Mouse (Mus musculus) heart, adult 18-20 months (tissue): ENCODE measurements around the gene Iqsec3. TPM values are rescaled to one million over a fixed set of nuclear protein-coding genes. Genes with fewer than 3 reads are reported as not detected.

Experiments
- DNase-seq, 2 experiments: peaks; one replicate each; pipeline ENCODE4 v3.0.0; 2021 to 2022; ENCODE audit warnings: mixed read lengths in 1 of 2
- total RNA-seq, 2 experiments: library from RNA; stranded (reverse); gene quantifications; 2 replicates each; pipeline ENCODE4 v1.2.3; 2021

Gene Iqsec3
- total RNA-seq, 2 experiments from 2014 or later: 0.41 to 0.62 TPM

GRCm38 (mm10) chr6:121363956-121364355 lies 109.5 kb downstream of the Iqsec3 start:
- no peak for DNase-seq

- DNase-seq: no peak
Observed at GRCm38 (mm10) chr6:121363061-121363460, 110.4 kb downstream of the Iqsec3 start.

DNA sequence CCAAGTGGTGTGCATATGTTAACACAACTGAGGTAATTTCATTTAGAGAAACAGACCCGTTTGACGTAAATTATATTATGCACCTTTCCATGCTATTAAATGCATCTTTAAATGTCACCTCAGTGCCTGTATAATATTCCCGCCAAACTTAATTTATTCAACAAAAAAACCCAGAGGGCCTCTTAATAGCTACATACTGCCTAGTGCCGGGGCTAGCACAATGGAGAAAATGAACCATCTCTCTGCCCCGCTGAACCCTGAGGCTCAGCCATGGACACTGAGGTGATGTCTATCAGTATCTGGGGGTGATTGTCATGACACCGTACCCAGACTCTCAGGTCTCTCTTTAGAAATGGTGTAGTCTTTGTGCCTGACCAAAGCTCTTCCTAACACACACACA lies 116.2 kb downstream of the Iqsec3 start:
- DNase-seq: no peak

DNA sequence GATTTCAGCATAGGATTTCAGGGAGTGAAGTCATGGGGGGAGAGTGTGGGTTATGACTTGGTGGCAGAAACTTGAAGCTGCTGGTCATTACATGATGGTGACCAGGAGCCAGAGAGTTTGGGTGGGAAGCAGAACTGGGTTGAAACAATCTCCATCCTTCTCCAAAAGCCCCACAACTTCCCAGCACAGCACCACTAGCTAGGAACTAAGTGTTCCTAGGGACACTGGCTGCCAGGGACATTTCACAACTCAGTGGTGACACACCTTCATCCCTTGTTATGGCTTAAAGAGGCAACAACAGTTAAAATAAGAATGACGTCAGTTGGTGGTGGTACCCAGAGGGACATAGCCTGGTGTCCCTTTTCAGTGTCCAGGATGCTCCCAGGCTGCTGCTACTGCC lies 117.4 kb downstream of the Iqsec3 start:
- DNase-seq: peak in 1 of 2 experiments; percentile 67

DNA sequence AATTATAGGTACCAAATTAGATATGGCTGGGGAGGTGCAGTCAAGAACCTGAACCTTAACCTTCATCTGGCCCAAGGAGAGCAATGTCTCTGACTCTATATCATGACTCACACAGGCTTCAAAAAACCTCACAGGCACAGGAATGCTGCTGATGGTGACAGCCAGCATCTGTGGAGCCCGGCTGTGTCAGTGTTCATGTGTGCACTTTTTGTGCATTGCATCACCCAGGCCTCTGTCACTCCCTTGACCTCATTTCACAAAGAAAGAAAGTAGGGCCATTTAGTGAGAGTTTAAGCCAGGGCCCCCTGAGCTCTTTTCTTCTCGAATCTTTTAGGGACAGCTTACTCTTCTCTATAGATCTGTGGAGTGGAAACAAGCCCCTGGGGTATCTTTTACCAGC lies 121.2 kb downstream of the Iqsec3 start:
- peak in 1 of 2 experiments; percentile 46 for DNase-seq

- no peak for DNase-seq
Observed at GRCm38 (mm10) chr6:121346428-121346827, 127.0 kb downstream of the Iqsec3 start.

GRCm38 (mm10) chr6:121344329-121344728 lies 129.1 kb downstream of the Iqsec3 start:
- no peak for DNase-seq

DNA sequence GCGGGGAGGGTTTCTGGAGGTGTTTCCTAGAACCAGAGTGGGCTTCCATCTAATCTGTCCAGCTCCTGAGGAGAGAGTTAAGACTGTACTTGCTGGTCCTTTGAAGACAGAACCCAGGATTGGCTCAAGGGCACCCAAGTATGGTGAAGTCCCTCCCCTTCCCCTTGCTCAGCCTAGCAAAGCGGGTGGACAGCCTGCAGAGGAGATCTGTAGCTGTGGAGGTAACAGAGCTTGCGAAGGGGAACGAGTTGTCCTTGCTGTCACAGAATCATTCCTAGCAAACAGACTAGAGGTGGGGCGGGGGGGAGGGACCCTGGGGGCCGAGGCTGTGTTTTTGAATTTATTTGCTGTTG lies 129.7 kb downstream of the Iqsec3 start:
- DNase-seq: no peak

DNA sequence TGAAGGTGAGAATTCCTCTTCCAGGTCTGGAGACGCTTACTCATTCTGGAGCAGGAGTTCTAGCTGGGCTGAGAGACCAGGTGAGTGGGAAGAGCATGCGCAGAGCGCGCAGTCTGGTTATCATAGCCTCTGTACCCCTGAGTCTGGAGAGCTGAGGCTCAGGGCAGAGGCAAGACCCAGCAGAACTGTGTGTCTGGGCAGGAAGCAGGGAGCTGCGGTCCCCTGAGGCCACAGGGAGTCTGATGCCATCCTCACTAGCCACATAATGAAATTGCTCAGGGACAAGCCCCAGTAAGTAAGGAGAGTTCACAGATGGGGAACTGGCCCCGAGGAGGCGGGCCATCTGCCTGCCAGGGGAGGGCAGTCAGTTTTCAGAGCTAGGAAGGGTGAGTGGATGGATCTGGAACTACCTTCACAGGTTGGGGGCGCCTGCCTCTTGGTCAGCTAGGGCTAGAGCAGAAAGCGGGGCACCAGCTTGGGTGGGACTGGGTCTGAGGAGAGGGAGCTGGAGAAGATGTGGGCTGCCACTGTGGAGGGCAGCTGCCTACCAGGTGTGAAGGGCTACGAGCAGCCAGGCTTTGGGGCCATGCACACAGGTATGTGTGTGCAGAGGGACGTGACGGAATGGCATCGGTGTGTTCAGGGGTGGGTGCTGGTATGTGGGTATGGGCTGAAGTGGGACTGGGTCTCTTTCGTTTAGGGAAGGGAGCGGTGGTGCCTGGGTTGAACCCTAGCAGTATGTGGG lies 130.3 kb downstream of the Iqsec3 start, which contains the start of gene Slc6a12:
TSS of gene Slc6a12 (plus strand) at position 51 of the 745 bp plus-strand sequence.
- DNase-seq: no peak

GRCm38 (mm10) chr6:121341650-121342049 lies 131.8 kb downstream of the Iqsec3 start:
- DNase-seq: no peak

DNA sequence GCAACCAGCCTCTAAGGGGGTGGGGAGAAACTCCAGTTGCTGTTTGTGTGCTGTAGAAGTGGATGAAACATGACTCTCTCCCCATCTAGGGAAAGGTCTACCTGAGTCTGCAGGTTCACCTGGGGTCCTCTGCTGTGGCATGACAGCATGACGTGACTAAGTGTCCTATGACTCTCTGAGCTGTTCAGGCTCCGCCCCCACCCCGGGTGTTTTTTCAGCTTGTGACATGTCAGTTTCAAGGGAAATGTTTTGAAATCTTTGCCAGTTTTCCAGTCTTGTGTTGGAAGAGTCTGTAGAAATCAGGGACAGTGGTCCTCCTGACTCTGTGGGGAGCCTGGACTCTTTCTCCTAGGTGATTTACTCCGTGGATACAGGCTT lies 135.0 kb downstream of the Iqsec3 start:
- no peak for DNase-seq

DNA sequence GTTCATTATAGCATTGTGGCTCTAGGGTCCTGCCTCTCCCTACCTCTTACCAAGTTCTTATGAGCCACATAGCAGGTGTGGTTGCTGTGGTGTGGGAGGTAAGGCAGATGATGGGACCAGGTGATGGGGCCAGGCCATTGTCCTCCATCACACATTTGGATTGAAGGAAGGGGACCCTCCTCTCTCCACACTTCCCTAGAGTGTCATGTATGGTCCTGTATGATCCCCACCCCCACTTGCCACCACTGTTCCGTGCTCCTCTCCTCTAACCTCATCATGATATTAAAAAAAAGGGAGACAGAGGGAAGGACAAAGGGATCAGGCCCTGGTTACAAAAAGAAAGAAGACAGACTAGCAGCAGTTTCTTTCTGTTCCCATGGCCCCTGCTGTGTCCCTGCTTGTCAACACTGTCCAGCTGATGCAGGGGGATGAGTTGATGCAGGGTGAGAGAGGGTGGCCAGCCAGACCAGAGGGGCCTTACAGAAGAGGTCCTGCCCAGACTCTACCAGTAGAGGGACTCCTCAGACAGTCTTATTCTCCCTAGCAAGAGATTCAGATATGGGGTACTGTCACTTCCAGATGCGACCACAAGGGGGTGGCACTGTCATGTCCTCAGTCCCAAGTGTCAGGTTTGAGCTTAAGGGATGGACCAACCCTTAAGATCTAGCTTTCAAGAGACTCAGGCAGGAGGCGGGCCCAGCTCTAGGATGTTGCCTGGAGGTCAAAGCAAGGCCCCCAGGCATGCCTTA lies 135.5 kb downstream of the Iqsec3 start:
- peak; percentile 79 to 82 for DNase-seq

DNA sequence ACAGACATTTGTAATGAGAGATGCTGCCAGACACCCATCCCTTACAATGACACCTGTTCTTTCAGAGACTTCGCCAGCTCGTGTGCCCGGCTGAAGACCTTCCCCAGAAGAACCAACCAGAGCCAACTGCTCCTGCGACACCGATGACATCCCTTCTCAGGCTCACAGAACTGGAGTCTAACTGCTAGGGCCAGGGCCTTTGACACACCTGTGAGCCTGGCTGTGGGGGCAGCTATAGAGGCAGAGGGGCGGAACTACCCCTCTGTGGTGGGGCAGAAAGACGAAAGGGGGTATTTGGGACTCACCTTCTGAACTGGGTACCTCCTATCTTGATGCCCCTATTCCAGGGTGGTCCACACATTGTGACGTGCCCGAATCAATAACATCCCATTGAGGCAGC lies 136.2 kb downstream of the Iqsec3 start:
- DNase-seq: no peak

- no peak for DNase-seq
Observed at GRCm38 (mm10) chr6:121336558-121336957, 136.9 kb downstream of the Iqsec3 start.

GRCm38 (mm10) chr6:121335841-121336240 lies 137.6 kb downstream of the Iqsec3 start:
- no peak for DNase-seq

DNA sequence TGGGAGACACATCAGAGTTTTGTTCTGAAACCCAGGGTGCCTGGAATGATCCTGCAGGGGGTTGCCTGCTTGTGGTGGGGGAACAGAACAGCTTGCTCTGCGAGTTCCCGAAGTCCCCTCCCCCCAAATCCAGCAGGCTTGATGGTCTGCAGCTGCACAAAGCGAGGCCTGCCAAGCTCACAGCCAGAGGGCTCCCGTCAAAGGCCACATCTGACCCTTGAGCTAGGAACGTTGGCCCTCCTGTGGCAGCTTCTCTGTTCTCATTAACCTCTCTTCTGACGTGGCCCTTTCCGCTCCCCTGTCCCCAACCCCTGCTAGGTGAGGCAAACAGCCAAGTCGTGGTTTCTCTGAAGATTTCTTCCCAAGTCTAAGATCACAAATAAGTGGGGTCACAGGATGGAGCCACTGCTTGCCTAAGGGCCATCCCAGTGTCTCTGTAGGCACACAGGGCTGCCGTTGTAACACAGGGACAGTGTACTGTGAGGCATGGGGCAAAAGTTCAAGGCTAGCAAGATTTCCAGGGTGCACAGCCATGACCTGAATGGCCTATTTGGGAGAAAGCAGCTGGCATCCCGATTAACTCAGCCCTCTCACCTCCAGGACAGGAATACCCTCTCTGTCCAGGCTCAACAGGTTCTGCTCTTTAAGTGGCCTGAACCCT lies 143.5 kb downstream of the Iqsec3 start:
- DNase-seq: no peak

DNA sequence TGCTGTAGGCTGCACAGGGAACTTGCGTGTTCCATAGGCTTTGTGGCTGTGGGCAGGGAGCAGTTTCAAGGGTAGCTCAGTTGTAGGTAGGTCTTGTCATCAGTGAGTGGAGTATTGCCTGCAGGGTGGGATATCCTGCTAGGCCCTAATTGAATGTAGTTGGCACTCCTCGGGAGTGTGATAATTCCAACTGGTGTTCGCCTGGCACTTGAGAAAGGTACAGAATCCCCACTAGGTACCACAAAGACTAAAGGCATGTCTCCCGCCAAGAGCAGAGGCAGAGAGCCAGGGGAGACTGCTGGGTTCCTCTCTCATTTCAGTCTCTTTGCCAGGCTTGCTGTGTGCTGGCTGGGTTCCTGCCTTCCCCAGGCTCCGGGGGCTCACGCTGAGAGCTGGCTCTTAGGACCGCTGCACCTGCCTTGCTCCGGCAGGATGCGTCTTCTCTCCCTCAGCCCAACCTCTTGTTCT lies 145.0 kb downstream of the Iqsec3 start:
- peak in 1 of 2 experiments; percentile 35 for DNase-seq

GRCm38 (mm10) chr6:121326486-121327069 lies 146.9 kb downstream of the Iqsec3 start:
- DNase-seq: peak; percentile 59 to 60

- DNase-seq: peak in 1 of 2 experiments; percentile 31
Observed at GRCm38 (mm10) chr6:121325740-121326139, 147.7 kb downstream of the Iqsec3 start.

DNA sequence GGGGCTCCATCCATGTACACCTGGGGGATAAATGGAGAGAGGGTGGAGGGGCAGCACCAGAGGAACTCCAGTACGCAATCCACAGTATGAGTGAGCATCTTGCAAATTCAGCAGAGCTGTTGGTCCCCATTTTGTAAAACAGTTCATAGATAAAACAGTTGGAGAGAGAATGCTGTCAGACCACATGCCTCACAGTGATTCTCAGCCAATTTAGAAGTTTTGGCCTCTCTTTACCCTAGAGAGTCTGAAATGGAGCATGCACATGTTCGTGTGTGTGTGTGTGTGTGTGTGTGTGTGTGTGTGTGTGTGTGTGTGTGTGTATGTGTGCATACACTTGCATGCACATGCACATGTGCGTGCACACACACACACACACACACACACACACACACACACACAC lies 148.2 kb downstream of the Iqsec3 start:
- DNase-seq: no peak
